Mouse (Mus musculus) stomach, postnatal 0 days (tissue): ENCODE data around the gene Asb2. TPM values are rescaled to one million over a fixed set of nuclear protein-coding genes. Genes with fewer than 3 reads are reported as not detected.

Experiments used
- ATAC-seq: fragments of 200-750 bp; cut with Nextera tagmentation; 2 replicates; pipeline ENCODE4 v1.8.0; 2017; ENCODE audit not compliant: low FRiP score, low TSS enrichment
- DNase-seq: peaks from one replicate; pipeline ENCODE4 v3.0.0-alpha.2; 2016; ENCODE audit warnings: low spot score
- H3K27ac ChIP-seq: fragments of 300-500 bp; sonication (generic); replicated peaks from 2 replicates; pipeline ENCODE4 v1.5.1; 2014; ENCODE audit warnings: mild to moderate bottlenecking, control low read depth
- H3K27me3 ChIP-seq: fragments of 300-500 bp; sonication (generic); 2 replicates; pipeline ENCODE4 v1.6.1; 2014; ENCODE audit warnings: low read length; ENCODE audit not compliant: control insufficient read depth, insufficient read depth
- H3K36me3 ChIP-seq: fragments of 300-500 bp; sonication (generic); 2 replicates; pipeline ENCODE4 v1.6.1; 2014; ENCODE audit warnings: low read length, mixed read lengths; ENCODE audit not compliant: control insufficient read depth, insufficient read depth
- H3K4me1 ChIP-seq: fragments of 300-500 bp; sonication (generic); replicated peaks from 2 replicates; pipeline ENCODE4 v1.6.1; 2014; ENCODE audit warnings: antibody characterized with exemption; ENCODE audit not compliant: control insufficient read depth, insufficient read depth
- H3K4me2 ChIP-seq: fragments of 300-500 bp; sonication (generic); replicated peaks from 2 replicates; pipeline ENCODE4 v1.6.1; 2014; ENCODE audit warnings: low read depth, mild to moderate bottlenecking, control low read depth, moderate library complexity
- H3K4me3 ChIP-seq: fragments of 300-500 bp; sonication (generic); 2 replicates; pipeline ENCODE4 v1.5.1; 2014; ENCODE audit warnings: low read depth, low read length, control low read depth
- H3K9ac ChIP-seq: fragments of 300-500 bp; sonication (generic); 2 replicates; pipeline ENCODE4 v1.6.1; 2014; ENCODE audit warnings: mild to moderate bottlenecking, low read length, control low read depth, mixed read lengths
- H3K9me3 ChIP-seq: fragments of 300-500 bp; sonication (generic); 2 replicates; pipeline ENCODE4 v1.6.1; 2016; ENCODE audit warnings: low read length; ENCODE audit not compliant: control insufficient read depth
- CTCF ChIP-seq: IDR thresholded peaks from 2 replicates; pipeline ENCODE4 v1.5.1; 2016; ENCODE audit warnings: antibody characterized with exemption, low read depth, mild to moderate bottlenecking, moderate library complexity
- EP300 ChIP-seq: optimal IDR thresholded peaks from 2 replicates; pipeline ENCODE3; 2016; ENCODE audit warnings: antibody characterized with exemption
- WGBS: fragments of 180-500 bp; shearing (Covaris S2); extraction: QIAGEN DNeasy Blood & Tissue Kit; methylation state at CpG from one replicate; pipeline ENCODE4 v1.1.7; 2014; 5-methylcytosine and 5-hydroxymethylcytosine counted together
- polyA plus RNA-seq: library from polyadenylated mRNA; unstranded; fragments of >200 nt; fragmentation: Nextera tagmentation; extraction: Ambion mirVana; gene quantifications from 2 replicates; pipeline ENCODE4 v1.2.1, GENCODE M21; 2015

Asb2 gene
- polyA plus RNA-seq, 1 experiment from 2014 or later: 17.4 TPM

- 68% methylated on average over 2 of the region's 2 CpGs for WGBS
- ATAC-seq (no peak), DNase-seq (no peak)
- no peaks in the 10 kb centered on the region for H3K9me3 ChIP-seq
- H3K4me3 ChIP-seq: no peak overlapping the region
- no peaks in the 10 kb centered on the region for H3K27me3 ChIP-seq
- H3K36me3 ChIP-seq: no peaks in the 10 kb centered on the region
- no peak overlapping the region for H3K4me2 ChIP-seq
- no peak overlapping the region for H3K27ac ChIP-seq
- H3K9ac ChIP-seq: no peak overlapping the region
- TF ChIP-seq EP300: no peak
- H3K4me1 ChIP-seq: no peaks in the 10 kb centered on the region
Measured at GRCm38 (mm10) chr12:103367171-103367570, 11.4 kb upstream of the Asb2 start.

GRCm38 (mm10) chr12:103362336-103362735 lies 6.5 kb upstream of the Asb2 start:
- DNase-seq: no peak
- 64% methylated on average over 3 of the region's 3 CpGs for WGBS
- Histone ChIP-seq H3K36me3 (no peaks in the 10 kb centered on the region), H3K27me3 (no peaks in the 10 kb centered on the region), H3K4me1 (no peaks in the 10 kb centered on the region), H3K9me3 (no peaks in the 10 kb centered on the region), H3K9ac (no peak overlapping the region), H3K27ac (no peak overlapping the region), H3K4me2 (no peak overlapping the region), H3K4me3 (no peak overlapping the region)
- no peak for TF ChIP-seq EP300
- no peak for TF ChIP-seq CTCF
- no peak for ATAC-seq

GRCm38 (mm10) chr12:103361539-103362307 lies 5.9 kb upstream of the Asb2 start:
- H3K9ac ChIP-seq: no peak overlapping the region
- TF ChIP-seq EP300 (no peak), CTCF (no peak)
- H3K9me3 ChIP-seq: no peaks in the 10 kb centered on the region
- no peaks in the 10 kb centered on the region for H3K36me3 ChIP-seq
- no peaks in the 10 kb centered on the region for H3K27me3 ChIP-seq
- ATAC-seq (no peak), DNase-seq (no peak)
- no peak overlapping the region for H3K27ac ChIP-seq
- H3K4me2 ChIP-seq: no peak overlapping the region
- H3K4me1 ChIP-seq: no peaks in the 10 kb centered on the region
- WGBS: 82% methylated on average over 17 of the region's 17 CpGs
- H3K4me3 ChIP-seq: no peak overlapping the region

GRCm38 (mm10) chr12:103360812-103361211 lies 5.0 kb upstream of the Asb2 start:
- no peaks in the 10 kb centered on the region for H3K9me3 ChIP-seq
- WGBS: 76% methylated on average over 8 of the region's 8 CpGs
- H3K4me2 ChIP-seq: no peak overlapping the region
- no peaks in the 10 kb centered on the region for H3K36me3 ChIP-seq
- H3K4me1 ChIP-seq: no peaks in the 10 kb centered on the region
- ATAC-seq (no peak), DNase-seq (no peak)
- no peaks in the 10 kb centered on the region for H3K27me3 ChIP-seq
- no peak for TF ChIP-seq EP300
- H3K9ac ChIP-seq: no peak overlapping the region
- H3K4me3 ChIP-seq: no peak overlapping the region
- no peak overlapping the region for H3K27ac ChIP-seq

GRCm38 (mm10) chr12:103358951-103359801 lies 3.4 kb upstream of the Asb2 start:
- ATAC-seq: no peak
- 44% methylated on average over 4 of the region's 4 CpGs for WGBS
- no peaks in the 10 kb centered on the region for H3K36me3 ChIP-seq
- no peaks in the 10 kb centered on the region for H3K27me3 ChIP-seq
- TF ChIP-seq EP300 (no peak), CTCF (no peak)
- no peak overlapping the region for H3K4me2 ChIP-seq
- no peak overlapping the region for H3K9ac ChIP-seq
- H3K4me3 ChIP-seq: no peak overlapping the region
- no peak for DNase-seq
- no peaks in the 10 kb centered on the region for H3K9me3 ChIP-seq
- no peaks in the 10 kb centered on the region for H3K4me1 ChIP-seq
- no peak overlapping the region for H3K27ac ChIP-seq

GRCm38 (mm10) chr12:103358216-103358615 lies 2.4 kb upstream of the Asb2 start:
- no peaks in the 10 kb centered on the region for H3K9me3 ChIP-seq
- 62% methylated on average over 8 of the region's 8 CpGs for WGBS
- H3K27me3 ChIP-seq: no peaks in the 10 kb centered on the region
- H3K36me3 ChIP-seq: no peaks in the 10 kb centered on the region
- H3K9ac ChIP-seq: no peak overlapping the region
- DNase-seq: no peak
- H3K4me2 ChIP-seq: no peak overlapping the region
- H3K4me3 ChIP-seq: no peak overlapping the region
- no peaks in the 10 kb centered on the region for H3K4me1 ChIP-seq
- no peak for ATAC-seq
- no peak for TF ChIP-seq EP300
- no peak for TF ChIP-seq CTCF
- H3K27ac ChIP-seq: no peak overlapping the region
